Mouse (Mus musculus) adrenal gland, postnatal 4 days (tissue): ENCODE measurements around the gene Hist1h2an. TPM values are rescaled to one million over a fixed set of nuclear protein-coding genes. Genes with fewer than 3 reads are reported as not detected.
"Not testable (repeated sequence)": the region's sequence is repeated elsewhere in the genome, so short reads cannot be mapped to it uniquely, and the experiment has no call there.

ENCODE experiments used
- DNase-seq, 2 experiments: peaks; one replicate each; pipeline ENCODE4 v3.0.0; 2021 to 2022; ENCODE audit warnings: low spot score in 2 of 2, mixed read lengths in 2 of 2
- total RNA-seq, 2 experiments: library from RNA; stranded (reverse); gene quantifications; 2 replicates each; pipeline ENCODE4 v1.2.3; 2021

The Hist1h2an gene
- total RNA-seq, 2 experiments from 2014 or later: 122 to 129 TPM

DNA sequence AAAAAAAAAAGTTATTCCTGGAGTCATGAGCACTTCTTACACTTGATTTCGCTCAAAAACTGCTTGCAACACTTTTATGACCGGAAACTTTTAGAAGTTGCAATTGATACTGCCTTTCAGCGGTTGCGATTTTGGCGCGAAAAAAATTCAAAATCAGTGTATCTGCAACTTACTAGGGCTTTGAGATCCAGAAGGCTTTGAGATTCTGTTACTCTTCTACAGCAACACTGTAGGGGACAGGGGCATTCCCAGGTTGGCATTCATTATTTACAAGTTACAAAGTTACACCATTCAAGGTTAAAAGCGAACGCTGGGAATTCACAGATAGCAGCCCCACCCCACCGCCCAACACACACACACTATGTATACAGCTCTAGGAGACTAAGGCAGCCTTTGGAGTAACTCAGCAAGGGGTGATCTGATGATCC is 3.3 kb downstream of the Hist1h2an start:
- no peak for DNase-seq

DNA sequence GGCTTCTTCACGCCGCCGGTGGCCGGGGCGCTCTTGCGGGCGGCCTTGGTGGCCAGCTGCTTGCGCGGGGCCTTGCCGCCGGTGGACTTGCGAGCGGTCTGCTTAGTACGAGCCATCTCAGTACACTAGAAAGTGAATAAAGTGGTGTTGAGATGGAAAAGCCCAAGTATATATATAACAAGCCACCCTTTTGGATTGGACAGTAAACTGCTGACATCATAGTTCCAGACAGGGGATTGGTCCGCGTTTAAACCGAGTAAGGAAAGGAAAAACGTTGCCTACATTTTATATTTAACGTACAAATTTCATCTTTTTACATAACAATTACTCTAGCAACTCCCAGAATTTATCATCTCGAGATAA is 3.8 kb downstream of the Hist1h2an start, which contains the start of gene Hist1h3i:
Hist1h3i (minus strand) TSS at position 116 of the 363 bp plus-strand sequence.
- peak in 1 of 2 experiments; percentile 21 for DNase-seq

DNA sequence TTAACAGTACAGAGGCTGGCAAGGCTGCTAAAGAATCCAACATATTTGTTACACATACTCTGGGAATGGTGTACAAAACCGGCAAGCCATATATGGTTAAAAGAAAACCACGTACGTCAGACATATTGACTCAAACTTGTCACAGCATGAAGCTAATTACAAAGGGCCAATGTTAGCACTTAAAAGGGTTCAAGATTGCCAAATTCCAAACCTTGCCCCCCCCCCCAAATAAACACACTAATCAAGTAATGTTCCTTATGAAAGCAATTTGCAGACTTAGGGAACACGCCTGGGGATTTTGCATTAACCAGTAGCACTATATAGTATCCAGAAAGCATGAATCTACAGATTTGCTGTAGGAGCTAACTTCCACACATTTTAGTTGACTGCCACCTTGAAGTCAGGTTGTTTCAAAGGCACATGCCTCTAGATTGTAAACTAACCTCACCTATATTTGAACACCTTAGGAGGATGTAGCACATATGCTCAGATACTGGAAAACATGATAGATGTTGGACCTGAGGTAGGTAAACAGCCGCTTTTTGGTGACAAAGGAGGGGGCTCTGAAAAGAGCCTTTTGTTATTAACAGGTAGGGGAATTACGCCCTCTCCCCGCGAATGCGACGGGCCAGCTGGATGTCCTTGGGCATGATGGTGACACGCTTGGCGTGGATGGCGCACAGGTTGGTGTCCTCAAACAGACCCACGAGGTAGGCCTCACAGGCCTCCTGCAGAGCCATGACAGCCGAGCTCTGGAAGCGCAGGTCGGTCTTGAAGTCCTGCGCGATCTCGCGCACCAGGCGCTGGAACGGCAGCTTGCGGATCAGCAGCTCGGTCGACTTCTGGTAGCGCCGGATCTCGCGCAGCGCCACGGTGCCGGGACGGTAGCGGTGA is 4.4 kb downstream of the Hist1h2an start:
- DNase-seq: not testable (repeated sequence)

DNA sequence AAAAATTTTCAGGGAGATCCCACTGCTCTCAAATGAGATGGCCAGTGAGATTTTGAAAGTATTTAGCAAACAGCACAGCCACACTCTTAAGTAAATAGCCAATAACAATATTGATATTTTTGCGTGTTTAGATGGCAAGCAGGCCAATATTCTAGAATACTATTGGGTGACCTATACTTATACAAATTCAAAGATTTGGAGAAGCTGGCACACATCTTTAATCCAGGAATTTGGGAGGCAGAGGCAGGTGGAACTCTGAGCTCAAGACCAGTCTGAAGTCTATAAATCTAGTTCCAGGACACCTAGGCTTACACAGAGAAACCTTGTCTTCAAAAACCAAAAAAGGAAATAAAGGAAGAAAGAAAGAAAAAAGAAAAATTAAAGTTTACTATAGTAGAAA is 5.4 kb downstream of the Hist1h2an start:
- DNase-seq: no peak

- DNase-seq: no peak
Observed at GRCm38 (mm10) chr13:21781021-21781555, 5.9 kb downstream of the Hist1h2an start.

DNA sequence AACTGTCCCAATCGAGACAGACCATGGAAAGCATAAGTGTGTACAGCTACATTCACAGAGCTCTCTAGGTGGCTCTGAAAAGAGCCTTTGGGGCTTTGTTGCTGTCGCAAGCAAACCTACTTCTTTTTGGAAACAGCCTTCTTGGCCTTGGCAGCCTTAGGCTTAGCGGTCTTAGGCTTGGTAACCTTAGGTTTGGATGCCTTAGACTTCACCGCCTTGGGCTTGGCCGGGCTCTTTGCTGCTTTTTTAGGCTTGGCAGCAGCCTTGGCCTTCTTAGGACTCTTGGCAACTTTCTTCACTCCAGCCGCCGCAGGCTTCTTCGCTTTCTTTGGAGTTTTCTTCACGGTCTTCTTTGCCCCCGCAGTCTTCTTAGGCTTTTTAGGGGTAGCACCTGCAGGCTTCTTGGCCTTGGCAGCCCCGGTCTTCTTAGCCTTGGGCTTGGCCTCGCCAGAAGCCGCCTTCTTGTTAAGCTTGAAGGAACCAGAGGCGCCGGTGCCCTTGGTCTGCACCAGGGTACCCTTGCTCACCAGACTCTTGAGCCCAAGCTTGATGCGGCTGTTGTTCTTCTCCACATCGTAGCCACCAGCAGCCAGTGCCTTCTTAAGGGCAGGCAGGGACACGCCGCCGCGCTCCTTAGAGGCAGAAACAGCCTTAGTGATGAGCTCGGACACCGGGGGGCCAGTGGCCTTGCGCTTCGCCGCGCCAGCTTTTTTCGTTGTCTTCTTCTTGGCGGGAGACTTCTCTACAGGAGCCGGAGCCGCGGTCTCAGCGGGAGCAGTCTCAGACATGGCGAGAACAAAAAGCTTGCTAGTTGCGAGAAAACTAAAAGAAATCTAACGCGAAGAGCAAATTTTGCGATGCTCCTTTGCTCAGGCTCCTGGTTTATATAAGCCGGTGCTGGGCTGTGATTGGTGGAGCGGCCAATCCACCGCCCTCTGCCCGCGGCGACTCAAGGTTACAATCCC is 7.0 kb downstream of the Hist1h2an start, which contains the start of gene Hist1h1b:
Hist1h1b (minus strand) TSS at position 859 of the 965 bp plus-strand sequence.
- peak; percentile 47 to 49 for DNase-seq

DNA sequence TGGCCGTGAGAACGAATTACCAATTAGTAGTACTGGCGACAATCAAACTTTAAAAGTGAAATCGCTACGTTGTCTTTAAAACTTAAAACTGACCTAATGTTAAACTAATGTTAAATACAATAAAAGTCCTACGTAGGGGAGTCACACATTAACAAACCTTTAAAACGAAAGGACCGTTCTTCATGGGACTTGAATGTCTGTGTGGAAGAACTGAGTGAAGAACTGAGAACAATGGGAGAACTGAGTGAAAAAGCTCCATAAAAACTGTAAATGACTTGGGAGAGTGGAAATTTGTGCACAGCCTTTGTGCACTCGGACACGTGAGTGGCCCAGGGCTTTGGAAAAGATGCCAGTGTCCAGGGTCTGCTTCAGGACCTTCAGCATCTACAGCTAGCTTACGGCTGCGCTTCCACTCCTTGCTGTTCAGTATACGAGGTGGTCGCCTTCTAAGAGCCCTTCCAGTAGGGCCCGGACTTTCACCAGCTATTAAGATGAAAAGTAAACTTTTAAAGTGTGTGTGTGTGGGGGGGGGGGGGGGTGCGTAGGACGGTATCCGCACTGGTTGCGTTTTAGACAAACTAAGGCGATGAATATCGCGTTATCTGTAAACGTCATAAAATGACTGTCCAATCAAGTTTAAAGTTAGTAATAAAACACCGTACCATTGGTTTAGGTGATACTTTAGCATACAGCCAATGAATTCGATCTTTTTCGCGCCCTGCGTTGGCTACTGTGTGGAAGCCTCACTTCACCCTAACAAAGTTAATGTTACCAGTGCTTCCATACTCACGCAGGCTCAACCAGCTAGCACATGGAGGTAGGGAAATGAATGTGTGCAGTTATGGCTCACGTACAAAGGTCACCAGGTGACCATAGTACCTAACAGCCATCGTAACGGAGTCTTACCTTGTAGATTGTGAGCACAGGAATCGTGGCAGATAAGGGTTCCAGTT is 7.9 kb downstream of the Hist1h2an start:
- peak in 1 of 2 experiments; percentile 44 for DNase-seq

GRCm38 (mm10) chr13:21755707-21756106 is 31.3 kb downstream of the Hist1h2an start:
- DNase-seq: no peak

- not testable (repeated sequence) for DNase-seq
Observed at GRCm38 (mm10) chr13:21754294-21755001, 32.6 kb downstream of the Hist1h2an start.

GRCm38 (mm10) chr13:21753524-21754285 is 33.3 kb downstream of the Hist1h2an start, which contains the start of the genes Hist1h2ak and Hist1h2bn:
Gene Hist1h2ak, minus strand, starts transcription at chr13:21753827.
Gene Hist1h2bn, plus strand, starts transcription at chr13:21754123.
- peak in 1 of 2 experiments; percentile 34 for DNase-seq

DNA sequence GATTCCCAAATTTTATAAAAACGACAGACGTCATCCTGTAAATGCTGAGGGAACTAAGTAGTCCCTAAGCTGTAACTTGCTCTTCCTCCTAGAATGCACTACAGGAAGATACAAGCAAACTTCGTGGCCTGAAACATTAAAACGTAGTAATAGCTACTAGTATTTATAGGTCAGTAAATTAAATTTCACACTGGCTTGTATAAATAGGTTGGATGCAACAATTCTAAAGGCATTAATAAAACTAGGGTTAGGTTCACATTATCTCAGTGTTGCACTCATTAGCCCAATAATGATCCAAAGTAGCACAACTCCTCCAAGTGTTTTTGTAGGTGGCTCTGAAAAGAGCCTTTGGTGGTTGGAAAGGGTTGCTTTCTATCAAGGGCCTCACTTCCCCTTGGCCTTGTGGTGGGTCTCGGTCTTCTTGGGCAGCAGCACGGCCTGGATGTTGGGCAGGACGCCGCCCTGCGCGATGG is 33.9 kb downstream of the Hist1h2an start:
- DNase-seq: no peak

- no peak for DNase-seq
Observed at GRCm38 (mm10) chr13:21752356-21752755, 34.7 kb downstream of the Hist1h2an start.

DNA sequence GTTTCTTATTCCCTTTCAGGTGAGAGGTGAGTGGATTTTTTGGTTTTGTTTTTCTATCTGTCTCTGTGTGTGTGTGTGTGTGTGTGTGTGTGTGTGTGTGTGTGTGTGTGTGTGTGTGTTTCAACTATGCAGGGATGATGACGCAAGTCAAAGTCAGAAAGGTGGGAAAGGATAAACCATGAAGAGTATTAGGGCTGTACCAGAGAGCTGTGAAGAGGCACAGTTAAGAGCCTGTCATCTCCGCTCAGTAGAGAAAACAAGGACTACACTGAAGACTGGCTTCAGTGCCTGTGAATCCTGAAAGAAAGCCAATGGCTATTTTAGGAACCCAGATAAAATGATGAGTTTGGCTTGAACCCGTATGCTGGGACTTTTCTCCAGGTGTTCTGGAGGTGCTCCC is 35.2 kb downstream of the Hist1h2an start:
- DNase-seq: no peak

DNA sequence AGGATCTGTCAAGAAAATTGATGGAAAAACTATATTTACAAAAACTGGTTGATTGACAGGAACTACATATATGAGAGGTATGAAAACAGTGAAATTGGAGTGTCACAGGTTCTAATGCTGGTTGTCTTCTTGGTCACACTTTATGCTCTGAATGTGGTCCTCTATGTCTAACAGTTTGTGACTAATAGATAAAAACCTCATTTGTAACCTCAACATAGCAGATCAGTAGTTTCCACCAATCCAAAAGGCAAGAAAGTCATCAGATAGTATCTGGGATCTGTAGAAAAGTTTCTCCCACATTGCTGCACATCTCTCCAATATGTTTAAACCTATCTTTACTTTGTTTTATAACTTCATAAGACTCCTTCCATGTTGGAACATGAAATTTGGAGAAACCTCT is 35.6 kb downstream of the Hist1h2an start:
- DNase-seq: no peak

GRCm38 (mm10) chr13:21750159-21751017 is 36.6 kb downstream of the Hist1h2an start, which contains the start of gene Hist1h4k:
Gene Hist1h4k, minus strand, starts transcription at chr13:21750505.
- peak; percentile 82 to 84 for DNase-seq

DNA sequence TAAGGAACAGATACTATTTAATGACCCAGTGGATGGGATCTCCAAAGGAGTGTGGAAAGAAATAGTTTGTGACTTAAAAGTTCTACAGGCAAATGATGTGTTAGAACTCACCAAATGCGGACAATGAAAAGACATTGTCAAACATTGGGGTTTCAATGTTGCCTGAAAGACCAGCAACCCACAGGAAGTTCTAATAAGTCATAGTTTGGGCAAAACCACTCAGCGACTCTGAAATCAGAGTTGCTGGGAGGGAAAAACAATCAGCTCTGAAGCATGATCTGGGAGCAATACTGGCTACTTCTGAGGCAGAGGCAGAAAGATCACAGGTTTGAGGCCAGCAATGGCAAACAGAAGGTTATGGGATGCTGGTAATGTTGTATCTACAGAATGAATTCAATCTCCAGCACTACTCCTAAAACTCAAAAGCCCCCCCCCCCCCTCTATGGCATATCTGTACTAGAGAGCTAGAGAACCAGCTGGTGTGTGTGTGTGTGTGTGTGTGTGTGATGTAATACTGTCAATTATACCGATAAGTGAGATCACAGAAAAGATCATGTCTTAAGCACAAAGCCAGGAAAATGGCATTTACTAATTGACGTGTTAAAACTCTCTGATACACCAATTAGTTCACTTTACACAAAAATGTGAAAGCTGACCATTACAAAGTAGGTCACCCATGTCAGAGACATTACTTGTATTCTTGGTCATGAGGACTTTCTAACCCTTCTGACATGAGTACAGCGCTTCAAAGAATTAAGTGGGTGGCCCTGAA is 37.4 kb downstream of the Hist1h2an start:
- DNase-seq: no peak
